Mouse (Mus musculus) right cerebral cortex, postnatal 25 days (tissue): ENCODE results near the gene Cecr2.
"Not testable (repeated sequence)": the region's sequence is repeated elsewhere in the genome, so short reads cannot be mapped to it uniquely, and the experiment has no call there.

Experiments
- DNase-seq: peaks from one replicate; pipeline ENCODE4 v3.0.0; 2022

The Cecr2 gene

GRCm38 (mm10) chr6:120773763-120774162 is 107.6 kb downstream of the Cecr2 start:
- DNase-seq, result no peak

- no peak for DNase-seq
Observed at GRCm38 (mm10) chr6:120776286-120776685, 110.1 kb downstream of the Cecr2 start.

GRCm38 (mm10) chr6:120777533-120777932 is 111.4 kb downstream of the Cecr2 start:
- no peak for DNase-seq

- no peak for DNase-seq
Observed at GRCm38 (mm10) chr6:120778226-120778625, 112.1 kb downstream of the Cecr2 start.

GRCm38 (mm10) chr6:120782948-120783347 is 116.8 kb downstream of the Cecr2 start:
- no peak for DNase-seq

- no peak for DNase-seq
Observed at GRCm38 (mm10) chr6:120784351-120784750, 118.2 kb downstream of the Cecr2 start.

- no peak for DNase-seq
Observed at GRCm38 (mm10) chr6:120788068-120788607, 122.0 kb downstream of the Cecr2 start.

- DNase-seq, result no peak
Observed at GRCm38 (mm10) chr6:120788904-120789303, 122.7 kb downstream of the Cecr2 start.

- DNase-seq, result no peak
Observed at GRCm38 (mm10) chr6:120790153-120790552, 124.0 kb downstream of the Cecr2 start.

- no peak for DNase-seq
Observed at GRCm38 (mm10) chr6:120790717-120791116, 124.5 kb downstream of the Cecr2 start.

- peak; percentile 41 for DNase-seq
Observed at GRCm38 (mm10) chr6:120792947-120793346, 126.8 kb downstream of the Cecr2 start.

GRCm38 (mm10) chr6:120795422-120796086 is 129.4 kb downstream of the Cecr2 start:
- DNase-seq, result no peak

GRCm38 (mm10) chr6:120796111-120796510 is 129.9 kb downstream of the Cecr2 start:
- DNase-seq, result peak; percentile 31

- peak; percentile 54 for DNase-seq
Observed at GRCm38 (mm10) chr6:120798019-120798418, 131.8 kb downstream of the Cecr2 start.

- DNase-seq, result no peak
Observed at GRCm38 (mm10) chr6:120798905-120799304, 132.7 kb downstream of the Cecr2 start.

GRCm38 (mm10) chr6:120799581-120800041 is 133.4 kb downstream of the Cecr2 start:
- no peak for DNase-seq

- DNase-seq, result no peak
Observed at GRCm38 (mm10) chr6:120806999-120807737, 141.0 kb downstream of the Cecr2 start.

- DNase-seq, result no peak
Observed at GRCm38 (mm10) chr6:120807738-120808081, 141.5 kb downstream of the Cecr2 start.

- not testable (repeated sequence) for DNase-seq
Observed at GRCm38 (mm10) chr6:120811999-120812398, 145.8 kb downstream of the Cecr2 start.

- no peak for DNase-seq
Observed at GRCm38 (mm10) chr6:120819294-120819693, 153.1 kb downstream of the Cecr2 start.

GRCm38 (mm10) chr6:120820144-120820543 is 154.0 kb downstream of the Cecr2 start:
- no peak for DNase-seq
